Mouse (Mus musculus) spleen, adult 2 months (tissue): ENCODE results near the gene Slc38a9. TPM values are rescaled to one million over a fixed set of nuclear protein-coding genes. Genes with fewer than 3 reads are reported as not detected.

Experiments
- DNase-seq, 2 experiments: peaks; one replicate each; pipeline versions ENCODE4 v3.0.0 to v3.0.0-alpha.2; 2012 to 2021; ENCODE audit warnings: low spot score in 2 of 2, low read depth in 1 of 2
- H3K27ac ChIP-seq: fragments of 200-500 bp; 2 replicates; pipeline ENCODE4 v1.5.1; 2012; ENCODE audit warnings: low read length, inconsistent platforms; ENCODE audit not compliant: insufficient read depth
- H3K27me3 ChIP-seq: fragments of 200-500 bp; 2 replicates; pipeline ENCODE4 v1.6.1; 2012; ENCODE audit warnings: mild to moderate bottlenecking, moderate library complexity, low read length, inconsistent platforms; ENCODE audit not compliant: control insufficient read depth, insufficient read depth
- H3K36me3 ChIP-seq: fragments of 200-500 bp; 2 replicates; pipeline ENCODE4 v1.6.1; 2012; ENCODE audit warnings: mild to moderate bottlenecking, low read length, inconsistent platforms; ENCODE audit not compliant: control insufficient read depth, insufficient read depth
- H3K4me1 ChIP-seq: fragments of 200-500 bp; 2 replicates; pipeline ENCODE4 v1.6.1; 2011; ENCODE audit warnings: inconsistent platforms; ENCODE audit not compliant: control insufficient read depth, insufficient read depth, insufficient read length
- H3K4me3 ChIP-seq: fragments of 200-500 bp; 2 replicates; pipeline ENCODE4 v1.5.1; 2011; ENCODE audit warnings: mild to moderate bottlenecking, inconsistent platforms; ENCODE audit not compliant: insufficient read depth, insufficient read length; ENCODE audit errors: extremely low read depth
- CTCF ChIP-seq: fragments of 200-500 bp; IDR thresholded peaks from 2 replicates; pipeline ENCODE4 v1.5.1; 2011; ENCODE audit warnings: mild to moderate bottlenecking, inconsistent platforms; ENCODE audit not compliant: insufficient read depth, insufficient read length, insufficient replicate concordance; ENCODE audit errors: extremely low read depth
- POLR2A ChIP-seq: fragments of 200-500 bp; IDR thresholded peaks from 2 replicates; pipeline ENCODE4 v1.6.1; 2011; ENCODE audit warnings: low read depth, low read length, inconsistent platforms
- WGBS: fragments of 180-500 bp; shearing (Covaris S2); methylation state at CpG from one replicate; pipeline ENCODE4 v1.1.7; 2018; 5-methylcytosine and 5-hydroxymethylcytosine counted together
- polyA plus RNA-seq: library from polyadenylated mRNA; depleted of rRNA; stranded (reverse); fragments of >200 nt; gene quantifications from 2 replicates; pipeline ENCODE4 v1.2.3, GENCODE M21; 2012

The Slc38a9 gene
- polyA plus RNA-seq, 1 experiment, result 22.0 TPM

GRCm38 (mm10) chr13:112737110-112737509, 76.6 kb downstream of the Slc38a9 start:
- Histone ChIP-seq H3K4me1 (0 out of 2 replicates have a peak, but pooled peaks cover 2% of the 10 kb centered on the region), H3K27me3 (no peaks in the 10 kb centered on the region), H3K36me3 (0 out of 2 replicates have a peak, but pooled peaks cover 2% of the 10 kb centered on the region), H3K27ac (no peak overlapping the region), H3K4me3 (no peak overlapping the region)
- WGBS, result 93% methylated on average over 9 of the region's 9 CpGs
- no peak for TF ChIP-seq CTCF
- no peak for TF ChIP-seq POLR2A
- no peak for DNase-seq

GRCm38 (mm10) chr13:112738005-112738404, 77.5 kb downstream of the Slc38a9 start:
- Histone ChIP-seq H3K27me3 (no peaks in the 10 kb centered on the region), H3K4me3 (no peak overlapping the region), H3K27ac (no peak overlapping the region), H3K36me3 (no peaks in the 10 kb centered on the region), H3K4me1 (0 out of 2 replicates have a peak, but pooled peaks cover 2% of the 10 kb centered on the region)
- no peak for TF ChIP-seq POLR2A
- no peak for TF ChIP-seq CTCF
- no peak for DNase-seq
- WGBS, result 96% methylated on average over 16 of the region's 16 CpGs

- DNase-seq, result no peak
- Histone ChIP-seq H3K27me3 (no peaks in the 10 kb centered on the region), H3K27ac (no peak overlapping the region), H3K4me1 (peaks cover 3% of the 10 kb centered on the region; the same call in 1 of the 2 replicates), H3K4me3 (no peak overlapping the region), H3K36me3 (no peaks in the 10 kb centered on the region)
- TF ChIP-seq CTCF (no peak), POLR2A (no peak)
- 96% methylated on average over 6 of the region's 6 CpGs for WGBS
Measured at GRCm38 (mm10) chr13:112740073-112740472, 79.5 kb downstream of the Slc38a9 start.

- TF ChIP-seq POLR2A (no peak), CTCF (no peak)
- Histone ChIP-seq H3K4me3 (no peak overlapping the region), H3K36me3 (no peaks in the 10 kb centered on the region), H3K27ac (no peak overlapping the region; the same call in 1 of the 2 replicates), H3K27me3 (no peaks in the 10 kb centered on the region), H3K4me1 (peaks cover 3% of the 10 kb centered on the region; the same call in 1 of the 2 replicates)
- WGBS, result 61% methylated on average over 14 of the region's 14 CpGs
- DNase-seq, result no peak
Measured at GRCm38 (mm10) chr13:112742076-112742830, 81.7 kb downstream of the Slc38a9 start.

GRCm38 (mm10) chr13:112743647-112744046, 83.1 kb downstream of the Slc38a9 start:
- DNase-seq, result no peak
- Histone ChIP-seq H3K36me3 (no peaks in the 10 kb centered on the region), H3K4me3 (no peak overlapping the region), H3K27ac (no peak overlapping the region), H3K4me1 (peaks cover 3% of the 10 kb centered on the region; the same call in 1 of the 2 replicates), H3K27me3 (no peaks in the 10 kb centered on the region)
- TF ChIP-seq CTCF, result no peak
- no peak for TF ChIP-seq POLR2A
- WGBS, result 87% methylated on average over 4 of the region's 4 CpGs

GRCm38 (mm10) chr13:112744061-112744849, 83.7 kb downstream of the Slc38a9 start:
- Histone ChIP-seq H3K4me3 (no peak overlapping the region), H3K4me1 (peaks cover 3% of the 10 kb centered on the region; the same call in 1 of the 2 replicates), H3K36me3 (no peaks in the 10 kb centered on the region), H3K27ac (no peak overlapping the region), H3K27me3 (no peaks in the 10 kb centered on the region)
- no peak for DNase-seq
- WGBS, result 89% methylated on average over 15 of the region's 15 CpGs
- TF ChIP-seq POLR2A (no peak), CTCF (no peak)
